Mouse (Mus musculus) kidney, postnatal 14 days (tissue): ENCODE measurements around the gene Myo5c.

Source experiments
- DNase-seq: peaks from one replicate; pipeline ENCODE4 v3.0.0; 2022; ENCODE audit warnings: mixed read lengths

Myo5c gene

GRCm38 (mm10) chr9:75334440-75334839 is 102.6 kb downstream of the Myo5c start:
- no peak for DNase-seq

DNA sequence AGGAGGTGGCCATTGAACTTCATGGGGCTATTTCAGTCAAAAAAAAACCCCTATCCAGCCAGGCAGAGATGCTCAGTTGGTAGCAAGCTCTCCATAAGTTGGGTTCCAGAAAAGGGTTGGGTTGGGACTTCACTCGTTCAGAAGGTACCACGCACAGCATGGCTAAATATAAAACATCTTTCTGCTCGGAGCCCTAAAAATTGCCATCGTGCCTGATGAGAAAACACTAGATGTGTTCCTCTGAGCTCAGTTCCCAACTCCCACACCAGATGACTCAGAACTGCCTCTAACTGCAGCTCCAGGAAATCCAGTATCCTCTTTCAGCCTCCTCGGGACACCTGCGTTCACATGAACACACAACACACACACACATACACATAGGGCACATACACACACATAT is 106.2 kb downstream of the Myo5c start:
- no peak for DNase-seq

DNA sequence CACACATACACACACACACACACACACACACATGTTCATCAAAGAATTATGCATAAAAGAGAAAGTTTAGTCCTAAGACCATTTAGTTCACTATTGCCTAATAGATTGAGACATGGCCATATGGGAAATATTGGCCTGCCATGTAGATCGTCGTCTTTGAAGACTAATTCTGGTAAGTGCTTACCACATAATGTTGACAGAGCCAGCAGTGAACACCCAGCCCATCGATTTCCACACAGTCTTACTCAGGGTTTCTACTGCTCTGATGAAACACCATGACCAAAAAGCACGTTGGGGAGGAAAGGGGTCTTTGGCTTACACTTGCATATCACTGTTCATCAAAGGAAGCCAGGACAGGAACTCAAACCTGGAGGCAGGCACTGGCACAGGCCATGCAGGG is 110.6 kb downstream of the Myo5c start:
- DNase-seq: no peak

- no peak for DNase-seq
These were observed 115.6 kb downstream of the Myo5c start, which contains the start of gene Bcl2l10 for GRCm38 (mm10) chr9:75347458-75347857. Gene Bcl2l10, plus strand, starts transcription at chr9:75347758.

DNA sequence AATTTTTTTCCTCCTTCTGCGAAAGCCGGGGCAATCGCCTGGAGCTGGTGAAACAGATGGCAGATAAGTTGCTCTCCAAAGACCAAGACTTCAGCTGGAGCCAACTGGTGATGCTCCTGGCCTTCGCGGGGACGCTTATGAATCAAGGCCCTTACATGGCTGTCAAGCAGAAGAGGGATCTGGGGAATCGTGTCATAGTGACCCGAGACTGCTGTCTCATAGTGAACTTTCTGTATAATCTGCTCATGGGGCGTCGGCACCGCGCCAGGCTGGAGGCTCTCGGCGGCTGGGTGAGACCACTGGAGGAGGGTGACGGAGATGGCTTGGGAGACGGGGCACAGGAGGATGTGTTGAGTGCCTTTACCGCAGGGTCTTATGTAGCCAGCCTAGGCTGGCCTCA is 116.2 kb downstream of the Myo5c start:
- DNase-seq: no peak

- no peak for DNase-seq
These were observed 116.8 kb downstream of the Myo5c start for GRCm38 (mm10) chr9:75348641-75349040.

DNA sequence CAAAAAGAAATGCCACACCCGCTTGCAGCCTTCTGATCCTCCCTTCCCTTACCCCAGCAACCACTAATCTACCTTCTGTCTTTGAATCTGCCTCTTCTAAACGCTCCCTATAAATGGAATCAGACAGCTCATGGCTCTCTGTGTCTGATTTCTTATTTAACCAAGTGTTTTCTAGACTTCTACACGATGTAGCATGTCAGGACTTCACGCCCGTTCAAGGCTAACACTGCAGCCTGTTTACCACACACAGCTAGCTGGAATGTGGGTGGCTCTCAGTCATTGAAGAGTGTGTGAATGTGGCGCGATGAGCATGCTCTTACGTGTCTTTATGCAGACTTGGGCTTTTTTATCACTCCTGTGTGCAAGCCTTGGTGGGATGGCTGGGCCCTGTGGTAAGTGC is 121.3 kb downstream of the Myo5c start:
- DNase-seq: no peak
